Mouse (Mus musculus): ENCODE data around the gene B9d2.

Gene B9d2

GRCm38 (mm10) chr7:25731294-25732055 lies 50.9 kb downstream of the B9d2 start:
- no peak for DNase-seq (ENCODE audit: low spot score)

GRCm38 (mm10) chr7:25734991-25735390 lies 54.4 kb downstream of the B9d2 start:
- DNase-seq (ENCODE audit: low spot score) = no peak

Data from embryo, embryonic 10 days (tissue).